Mouse (Mus musculus): ENCODE data around the gene Faiml. TPM values are rescaled to one million over a fixed set of nuclear protein-coding genes. Genes with fewer than 3 reads are reported as not detected.

Gene Faiml
- polyA plus RNA-seq, 1 experiment, result 15.7 TPM

- H3K4me1 ChIP-seq (ENCODE audit: control insufficient read depth, insufficient read depth, low read length), result no peaks in the 10 kb centered on the region
- H3K4me3 ChIP-seq (ENCODE audit: control insufficient read depth, low read depth, low read length), result no peak overlapping the region
- no peaks in the 10 kb centered on the region for H3K36me3 ChIP-seq (ENCODE audit: control insufficient read depth, insufficient read depth, low read length)
- no peaks in the 10 kb centered on the region for H3K27me3 ChIP-seq (ENCODE audit: control insufficient read depth, insufficient read depth, low read length)
- no peak overlapping the region for H3K27ac ChIP-seq (ENCODE audit: control insufficient read depth, insufficient read depth, low read depth, low read length)
- TF ChIP-seq CTCF (IDR thresholded peaks at IDR 0.05; ENCODE audit: control insufficient read depth, insufficient read depth, insufficient replicate concordance, low read depth, low read length), result no peak
- no peak for TF ChIP-seq POLR2A (IDR thresholded peaks at IDR 0.05; ENCODE audit: control insufficient read depth, low read depth, low read length)
Measured at GRCm38 (mm10) chr9:99180272-99180671, 56.8 kb downstream of the Faiml start.

Other genes starting within 250 kb of the Faiml start
- gene Gm1123, start 201.5 kb downstream of the Faiml start, polyA plus RNA-seq (2012; rRNA removed), result not detected in 2 replicates
- 2.7 and 3.0 TPM in 2 replicates for gene Pik3cb, start 96.6 kb downstream of the Faiml start, polyA plus RNA-seq (2012; rRNA removed)
- 11.5 and 14.9 TPM in 2 replicates for gene Cep70, start 6.1 kb upstream of the Faiml start, polyA plus RNA-seq (2012; rRNA removed)
- gene Esyt3, start 121.3 kb upstream of the Faiml start, polyA plus RNA-seq (2012; rRNA removed), result 61.3 and 70.7 TPM in 2 replicates
- gene Mras, start 200.1 kb upstream of the Faiml start, polyA plus RNA-seq (2012; rRNA removed), result 17.2 and 20.2 TPM in 2 replicates
- gene Nme9, start 214.2 kb upstream of the Faiml start, polyA plus RNA-seq (2012; rRNA removed), result 0.22 and 0.28 TPM in 2 replicates

Measured in testis, adult 2 months (tissue).